In the genomic region with DNA sequence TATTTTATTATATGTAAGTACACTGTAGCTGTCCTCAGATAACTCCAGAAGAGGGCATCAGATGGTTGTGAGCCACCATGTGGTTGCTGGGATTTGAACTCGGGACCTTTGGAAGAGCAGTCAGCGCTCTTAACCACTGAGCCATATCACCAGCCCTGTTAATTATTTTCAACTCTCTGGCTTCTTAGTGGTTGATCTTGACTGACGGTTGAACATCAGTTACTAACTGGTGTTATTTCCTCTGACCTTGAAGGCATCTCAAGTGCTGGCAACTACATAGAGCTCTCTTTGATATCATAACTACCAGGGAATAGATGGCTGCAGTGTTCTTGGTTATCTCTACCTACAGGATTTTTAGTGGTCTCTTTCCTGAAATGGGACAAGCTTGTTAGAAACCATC, we compare ENCODE assay signal across 27 mouse cellular contexts. TPM values are rescaled to one million over a fixed set of nuclear protein-coding genes. Genes with fewer than 3 reads are reported as not detected.
DNase-seq lines count a peak whose midpoint lies in the region; ATAC-seq and TF ChIP-seq lines count a peak whose summit lies in the region.
"Had no signal": no experiment of that assay in that cellular context is flagged by ENCODE, and none has a peak within 500 bp of the region (broad histone marks: within the 10 kb centered on the region; RNA-seq: fewer than 3 reads in every experiment).

No protein-coding gene starts in this region.

- H3K79me2 ChIP-seq in heart, adult 2 months (replicated peaks; ENCODE audit: control insufficient read depth, insufficient read depth, low read length): no peaks in the 10 kb centered on the region

- no peak overlapping the region for H3K4me3 ChIP-seq in heart, adult 2 months
- H3K4me3 ChIP-seq in kidney, embryonic 16.5 days (ENCODE audit: low read length): no peak overlapping the region
- H3K4me3 ChIP-seq: embryonic facial prominence, embryonic 13.5 days; embryonic facial prominence, embryonic 15.5 days; erythroblast, embryonic 14.5 days; forebrain, embryonic 10.5 days; forebrain, embryonic 12.5 days had no signal

- no peaks in the 10 kb centered on the region for H3K27me3 ChIP-seq in heart, adult 2 months (ENCODE audit: control insufficient read depth, insufficient read depth, low read length)
- no peaks in the 10 kb centered on the region for H3K27me3 ChIP-seq in kidney, embryonic 16.5 days (ENCODE audit: insufficient read depth, low read length)
- H3K27me3 ChIP-seq: CH12.LX; embryonic facial prominence, embryonic 13.5 days; embryonic facial prominence, embryonic 15.5 days; forebrain, embryonic 12.5 days had no signal

- H3K9me3 ChIP-seq in kidney, embryonic 16.5 days (ENCODE audit: low read length): no peaks in the 10 kb centered on the region
- H3K9me3 ChIP-seq: embryonic facial prominence, embryonic 13.5 days; embryonic facial prominence, embryonic 15.5 days; forebrain, embryonic 10.5 days; forebrain, embryonic 12.5 days; G1E had no signal

- ATAC-seq in kidney, embryonic 16.5 days (ENCODE audit: low FRiP score, low TSS enrichment): no peak
- ATAC-seq: forebrain, embryonic 14.5 days; forebrain, embryonic 16.5 days had no signal

- no peak for TF ChIP-seq EP300 in heart, adult 2 months (IDR thresholded peaks at IDR 0.05; ENCODE audit: insufficient read depth, low read depth, low read length)

- 80% methylated on average over 3 of the region's 3 CpGs for WGBS in heart, adult 2 months
- WGBS in kidney, embryonic 16.5 days: 80% methylated on average over 3 of the region's 3 CpGs

- H3K4me2 ChIP-seq in kidney, embryonic 16.5 days (replicated peaks; ENCODE audit: low read depth, low read length): no peak overlapping the region
- H3K4me2 ChIP-seq: embryonic facial prominence, embryonic 13.5 days; embryonic facial prominence, embryonic 15.5 days; forebrain, embryonic 12.5 days had no signal

- H3K9ac ChIP-seq in heart, adult 2 months (ENCODE audit: low read depth, low read length): no peak overlapping the region
- H3K9ac ChIP-seq in kidney, embryonic 16.5 days (replicated peaks; ENCODE audit: low read length): no peak overlapping the region
- H3K9ac ChIP-seq: embryonic facial prominence, embryonic 13.5 days; embryonic facial prominence, embryonic 15.5 days; forebrain, embryonic 12.5 days had no signal

- peaks cover 10% of the 10 kb centered on the region for H3K4me1 ChIP-seq in heart, adult 2 months (ENCODE audit: control insufficient read depth, insufficient read depth, low read length)
- peaks cover 5% of the 10 kb centered on the region for H3K4me1 ChIP-seq in kidney, embryonic 16.5 days (ENCODE audit: insufficient read depth, low read length)
- H3K4me1 ChIP-seq: forebrain, embryonic 10.5 days; forebrain, embryonic 12.5 days had no signal

- intact Hi-C loops in heart, adult 2 months (cut with DNase I): no loop called here
- intact Hi-C loops in heart, postnatal 25 days (cut with DNase I): no loop called here

- peaks cover 5% of the 10 kb centered on the region for H3K36me3 ChIP-seq in heart, adult 2 months (ENCODE audit: control insufficient read depth, insufficient read depth, low read length)
- no peaks in the 10 kb centered on the region for H3K36me3 ChIP-seq in kidney, embryonic 16.5 days (ENCODE audit: insufficient read depth, low read length)
- H3K36me3 ChIP-seq: embryonic facial prominence, embryonic 13.5 days; embryonic facial prominence, embryonic 15.5 days; forebrain, embryonic 10.5 days; forebrain, embryonic 12.5 days had no signal

- peak overlapping the region; percentile 75; the same call in 1 of the 2 replicates for H3K27ac ChIP-seq in heart, adult 2 months
- H3K27ac ChIP-seq in kidney, embryonic 16.5 days (ENCODE audit: low read length): no peak overlapping the region
- H3K27ac ChIP-seq: embryonic facial prominence, embryonic 13.5 days; embryonic facial prominence, embryonic 15.5 days; forebrain, embryonic 10.5 days; forebrain, embryonic 12.5 days had no signal

- no peak for TF ChIP-seq POLR2A in heart, adult 2 months (IDR thresholded peaks at IDR 0.05; ENCODE audit: insufficient read depth, low read depth, low read length)

- DNase-seq in heart, adult 2 months: no peak
- DNase-seq in heart, postnatal 25 days (ENCODE audit: low spot score): no peak
- DNase-seq in kidney, adult 11 months: peak; percentile 29
- peak; percentile 34 to 42 for DNase-seq in kidney, adult 8-10 months
- no peak for DNase-seq in kidney, adult 18-20 months
- peak; percentile 54 for DNase-seq in 416B (ENCODE audit: low read depth)
- no peak for DNase-seq in Muller cell, postnatal 12 days (ENCODE audit: inconsistent ontology term)
- DNase-seq: adrenal gland, adult 2 months; adrenal gland, postnatal 10 days; adrenal gland, postnatal 25 days; cerebellum, adult 11 months; cerebellum, adult 18-20 months; cerebellum, adult 8-10 months; cerebellum, adult 9-11 months; cerebellum, postnatal 14 days; cerebellum, postnatal 36 days; embryo, embryonic 11 days had no signal

- no peak for TF ChIP-seq CTCF in heart, adult 2 months (IDR thresholded peaks at IDR 0.05)

RNA-seq across cellular contexts. Expression of gene Pank1, which starts 28.1 kb away (rescaled TPM):
- 10 to 100 TPM; 38.1 to 48.3 TPM for total RNA-seq in heart, adult 2 months (2021)
- 6.5 and 10.0 TPM in 2 replicates for polyA plus RNA-seq in heart, adult 2 months (2012; rRNA removed)
- 10 to 100 TPM; 40.0 to 47.8 TPM for total RNA-seq in heart, postnatal 25 days (2021)
- polyA plus RNA-seq in kidney, embryonic 16.5 days (2015; fragmentation: Nextera tagmentation; extraction: Ambion mirVana): 7.4 and 7.8 TPM in 2 replicates
- polyA plus RNA-seq: erythroblast, embryonic 14.5 days had no signal

Comparison
In these comparisons a context has a peak if more than half of its experiments do, and no peak if none do; other contexts are left out.
1. DNase-seq: peak in kidney, adult 11 months (single experiment), kidney, adult 8-10 months (2 of 2) and 416B (single experiment); none in heart, adult 2 months (0 of 2), heart, postnatal 25 days (single experiment), kidney, adult 18-20 months (single experiment) and Muller cell, postnatal 12 days (single experiment).